Mouse (Mus musculus) limb, embryonic 12.5 days (tissue): ENCODE results near the gene Rap1gds1. TPM values are rescaled to one million over a fixed set of nuclear protein-coding genes. Genes with fewer than 3 reads are reported as not detected.
A peak's percentile ranks its signal among the peaks of the same experiment; 100 is the strongest.

Experiments
- ATAC-seq: fragments of 200-750 bp; cut with Nextera tagmentation; 2 replicates; pipeline ENCODE4 v1.8.0; 2017; ENCODE audit warnings: low read depth, moderate TSS enrichment; ENCODE audit not compliant: insufficient number of reproducible peaks, insufficient read depth, low FRiP score, low TSS enrichment
- H3K27ac ChIP-seq: fragments of 300-500 bp; sonication (generic); 2 replicates; pipeline ENCODE4 v1.5.1; 2016; ENCODE audit warnings: mild to moderate bottlenecking, moderate library complexity
- H3K27me3 ChIP-seq: fragments of 300-500 bp; sonication (generic); 2 replicates; pipeline ENCODE4 v1.6.1; 2016; ENCODE audit warnings: mild to moderate bottlenecking, moderate library complexity
- H3K36me3 ChIP-seq: fragments of 300-500 bp; sonication (generic); 2 replicates; pipeline ENCODE4 v1.6.1; 2016; ENCODE audit warnings: mild to moderate bottlenecking, moderate library complexity
- H3K4me1 ChIP-seq: fragments of 300-500 bp; sonication (generic); replicated peaks from 2 replicates; pipeline ENCODE4 v1.6.1; 2016
- H3K4me2 ChIP-seq: fragments of 300-500 bp; sonication (generic); 2 replicates; pipeline ENCODE4 v1.6.1; 2016; ENCODE audit warnings: mild to moderate bottlenecking, moderate library complexity
- H3K4me3 ChIP-seq: fragments of 300-500 bp; sonication (generic); replicated peaks from 2 replicates; pipeline ENCODE4 v1.5.1; 2016; ENCODE audit warnings: mild to moderate bottlenecking
- H3K9ac ChIP-seq: fragments of 300-500 bp; sonication (generic); replicated peaks from 2 replicates; pipeline ENCODE4 v1.6.1; 2016; ENCODE audit warnings: mild to moderate bottlenecking, moderate library complexity
- H3K9me3 ChIP-seq: fragments of 300-500 bp; sonication (generic); 2 replicates; pipeline ENCODE4 v1.6.1; 2016; ENCODE audit warnings: mild to moderate bottlenecking, moderate library complexity
- WGBS: fragments of 180-500 bp; shearing (Covaris S2); methylation state at CpG from one replicate; pipeline ENCODE4 v1.1.7; 2016; 5-methylcytosine and 5-hydroxymethylcytosine counted together
- polyA plus RNA-seq: library from polyadenylated mRNA; unstranded; fragments of >200 nt; fragmentation: Nextera tagmentation; extraction: Ambion mirVana; gene quantifications from 2 replicates; pipeline ENCODE4 v1.2.1, GENCODE M21; 2016

Gene Rap1gds1
- polyA plus RNA-seq, 1 experiment from 2014 or later: 52.3 TPM

DNA sequence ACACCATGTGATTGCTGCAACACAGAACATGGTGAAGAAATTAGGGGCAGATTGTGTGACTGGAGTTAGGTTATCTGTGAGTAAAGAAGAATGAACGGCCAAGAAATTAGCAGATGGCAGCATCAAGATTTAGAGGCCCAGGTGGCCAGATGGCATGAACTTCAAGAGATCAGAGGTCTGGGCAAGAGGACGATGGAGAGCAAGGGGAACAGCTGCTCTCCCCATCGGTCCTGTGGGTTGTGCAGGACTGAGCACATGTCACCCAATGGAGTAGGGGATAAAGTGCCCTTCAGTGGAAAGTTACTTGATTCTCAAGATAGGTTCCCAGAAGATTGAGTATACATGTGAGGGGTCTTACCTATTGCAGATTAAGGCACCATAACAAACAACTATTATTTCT, 13.5 kb upstream of the Rap1gds1 start:
- no peaks in the 10 kb centered on the region for H3K36me3 ChIP-seq
- WGBS: 72% methylated on average over 3 of the region's 3 CpGs
- H3K4me3 ChIP-seq: no peak overlapping the region
- H3K4me1 ChIP-seq: no peaks in the 10 kb centered on the region
- H3K27ac ChIP-seq: no peak overlapping the region
- no peaks in the 10 kb centered on the region for H3K27me3 ChIP-seq
- H3K9ac ChIP-seq: no peak overlapping the region
- no peak for ATAC-seq
- H3K9me3 ChIP-seq: peaks cover 18% of the 10 kb centered on the region
- H3K4me2 ChIP-seq: no peak overlapping the region

DNA sequence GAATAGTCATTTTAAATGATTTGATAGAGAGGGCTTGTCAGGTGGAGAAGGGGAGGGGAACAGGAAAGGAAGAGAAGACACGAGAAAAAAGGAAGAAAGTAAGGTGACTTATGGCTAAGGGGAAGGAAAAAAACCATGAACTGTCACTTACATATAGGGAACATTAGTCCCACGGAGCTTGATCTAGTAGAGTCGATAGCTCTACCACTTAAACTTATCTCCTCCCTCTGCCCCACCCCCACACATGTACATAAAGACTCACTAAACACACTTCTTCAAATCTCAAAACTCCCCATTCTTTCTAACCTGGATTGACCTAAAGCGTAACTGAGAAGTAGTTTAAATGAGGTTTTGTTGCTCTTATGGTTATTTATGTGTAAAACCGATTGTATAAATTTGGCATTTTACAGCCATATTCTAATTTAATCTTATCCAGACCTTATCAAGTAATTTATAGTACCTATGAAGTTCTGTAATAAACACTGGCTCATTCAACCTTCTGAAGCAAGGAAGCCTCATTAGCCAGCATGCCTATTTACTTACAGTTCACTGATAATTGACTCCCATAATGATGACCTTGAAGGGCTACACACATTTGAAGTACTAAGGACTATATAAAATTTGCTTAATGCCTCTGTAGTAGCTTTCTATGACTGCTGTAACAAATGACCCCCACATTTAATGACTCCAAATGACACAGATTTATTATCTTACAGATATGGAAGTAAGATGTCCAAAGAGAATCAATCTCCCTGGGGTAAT, 9.0 kb upstream of the Rap1gds1 start:
- Histone ChIP-seq H3K27me3 (no peaks in the 10 kb centered on the region), H3K9ac (no peak overlapping the region), H3K4me3 (no peak overlapping the region), H3K4me2 (no peak overlapping the region), H3K9me3 (peaks cover 10% of the 10 kb centered on the region), H3K4me1 (no peaks in the 10 kb centered on the region), H3K27ac (no peak overlapping the region), H3K36me3 (no peaks in the 10 kb centered on the region)
- WGBS: 67% methylated on average over 5 of the region's 5 CpGs
- no peak for ATAC-seq

DNA sequence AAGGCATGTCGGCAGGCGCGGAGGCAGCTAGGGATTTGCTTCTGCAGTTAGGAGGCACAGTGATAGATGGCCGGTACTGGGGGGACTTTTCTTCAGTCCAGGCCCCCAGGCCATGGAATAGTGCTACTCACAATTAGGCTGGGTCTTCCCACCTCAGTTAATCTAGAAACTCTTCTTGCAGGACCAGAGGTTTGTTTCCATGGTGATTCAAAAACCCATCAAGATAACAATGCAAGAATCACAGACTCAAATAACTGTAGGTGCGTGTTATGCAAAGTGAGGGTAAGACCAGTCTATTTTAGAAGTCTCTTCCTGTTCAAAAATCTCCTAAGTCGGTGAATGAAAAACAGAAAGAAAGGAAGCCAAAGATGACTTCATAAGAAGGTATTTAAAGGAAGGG, 4.8 kb upstream of the Rap1gds1 start:
- Histone ChIP-seq H3K27me3 (no peaks in the 10 kb centered on the region), H3K36me3 (no peaks in the 10 kb centered on the region), H3K4me3 (no peak overlapping the region), H3K9me3 (no peaks in the 10 kb centered on the region), H3K9ac (no peak overlapping the region), H3K4me2 (no peak overlapping the region), H3K4me1 (peaks cover 7% of the 10 kb centered on the region; the same call in 1 of the 2 replicates), H3K27ac (no peak overlapping the region)
- 92% methylated on average over 6 of the region's 6 CpGs for WGBS
- no peak for ATAC-seq

GRCm38 (mm10) chr3:139078010-139078409, 3.0 kb upstream of the Rap1gds1 start:
- no peak for ATAC-seq
- WGBS: 84% methylated on average over 3 of the region's 3 CpGs
- no peaks in the 10 kb centered on the region for H3K36me3 ChIP-seq
- no peaks in the 10 kb centered on the region for H3K9me3 ChIP-seq
- H3K27ac ChIP-seq: no peak overlapping the region
- H3K27me3 ChIP-seq: no peaks in the 10 kb centered on the region
- H3K4me1 ChIP-seq: peaks cover 7% of the 10 kb centered on the region; the same call in 1 of the 2 replicates
- H3K9ac ChIP-seq: no peak overlapping the region
- no peak overlapping the region for H3K4me3 ChIP-seq
- no peak overlapping the region for H3K4me2 ChIP-seq

DNA sequence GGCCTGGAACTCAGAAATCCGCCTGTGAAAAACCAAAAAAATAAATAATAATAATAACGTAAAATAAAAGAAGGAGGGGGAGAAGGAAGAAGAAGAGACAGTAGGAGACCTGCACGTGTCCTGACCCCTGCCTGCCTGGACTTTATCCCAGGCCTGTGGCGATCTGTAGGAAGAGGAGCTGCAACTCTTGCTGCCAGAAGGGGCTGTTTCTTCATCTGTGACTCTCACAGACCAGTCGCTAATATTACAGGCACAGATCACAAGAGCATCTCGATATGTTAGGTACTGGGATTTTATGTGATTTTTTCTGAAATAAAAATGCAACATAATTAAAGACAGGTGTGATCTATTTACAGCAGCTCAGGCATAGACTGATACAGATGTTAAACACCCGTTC, 1.1 kb upstream of the Rap1gds1 start:
- peak overlapping the region; percentile 79; the same call in 1 of the 2 replicates for H3K9ac ChIP-seq
- H3K27ac ChIP-seq: no peak overlapping the region
- H3K4me3 ChIP-seq: peak overlapping the region; percentile 88
- no peaks in the 10 kb centered on the region for H3K36me3 ChIP-seq
- H3K4me2 ChIP-seq: peak overlapping the region; percentile 85
- H3K27me3 ChIP-seq: no peaks in the 10 kb centered on the region
- ATAC-seq: no peak
- H3K4me1 ChIP-seq: peaks cover 10% of the 10 kb centered on the region; the same call in 1 of the 2 replicates
- no peaks in the 10 kb centered on the region for H3K9me3 ChIP-seq
- WGBS: 2% methylated on average over 7 of the region's 7 CpGs

- H3K9me3 ChIP-seq: no peaks in the 10 kb centered on the region
- peaks cover 10% of the 10 kb centered on the region; the same call in 1 of the 2 replicates for H3K4me1 ChIP-seq
- H3K9ac ChIP-seq: peak overlapping the region; percentile 79
- peak; percentile 99 for ATAC-seq
- peak overlapping the region; percentile 89 for H3K27ac ChIP-seq
- WGBS: under 1% methylated on average over 53 of the region's 72 CpGs
- peak overlapping the region; percentile 85 for H3K4me2 ChIP-seq
- H3K36me3 ChIP-seq: no peaks in the 10 kb centered on the region
- H3K27me3 ChIP-seq: no peaks in the 10 kb centered on the region
- peak overlapping the region; percentile 88 for H3K4me3 ChIP-seq
Observed at GRCm38 (mm10) chr3:139075333-139076058, 495 bp upstream of the Rap1gds1 start.

- H3K4me1 ChIP-seq: peaks cover 20% of the 10 kb centered on the region; the same call in 1 of the 2 replicates
- 4% methylated on average over 12 of the region's 12 CpGs for WGBS
- no peaks in the 10 kb centered on the region for H3K9me3 ChIP-seq
- peak overlapping the region; percentile 98 for H3K27ac ChIP-seq
- ATAC-seq: no peak
- peak overlapping the region; percentile 88 for H3K4me3 ChIP-seq
- H3K36me3 ChIP-seq: no peaks in the 10 kb centered on the region
- H3K27me3 ChIP-seq: no peaks in the 10 kb centered on the region
- H3K9ac ChIP-seq: peak overlapping the region; percentile 92
- peak overlapping the region; percentile 67 for H3K4me2 ChIP-seq
Observed at GRCm38 (mm10) chr3:139073801-139074483, 1.1 kb downstream of the Rap1gds1 start.

DNA sequence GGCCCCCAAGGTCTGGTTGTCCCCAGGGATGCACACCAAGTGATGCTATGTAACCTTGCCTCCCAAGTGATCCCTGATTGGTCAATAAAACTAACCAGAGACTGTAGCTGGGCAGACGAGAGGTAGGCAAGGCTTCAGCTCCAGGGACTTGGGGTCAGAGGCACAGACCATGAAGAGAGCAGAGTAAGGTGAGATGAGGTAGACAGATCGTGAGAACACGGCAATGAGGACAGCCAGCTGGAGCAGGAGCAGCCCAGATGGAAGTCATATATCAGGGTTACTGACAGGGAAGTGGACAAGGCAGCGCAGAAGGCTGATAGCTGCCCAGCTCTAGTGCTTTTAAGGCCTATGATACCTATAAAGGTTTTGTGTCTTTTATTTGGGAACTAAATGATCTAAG, 5.5 kb downstream of the Rap1gds1 start:
- Histone ChIP-seq H3K4me1 (peaks cover 13% of the 10 kb centered on the region; the same call in 1 of the 2 replicates), H3K36me3 (no peaks in the 10 kb centered on the region), H3K27ac (no peak overlapping the region), H3K9ac (no peak overlapping the region), H3K4me3 (no peak overlapping the region), H3K9me3 (no peaks in the 10 kb centered on the region), H3K4me2 (no peak overlapping the region), H3K27me3 (no peaks in the 10 kb centered on the region)
- no peak for ATAC-seq
- 17% methylated on average over 4 of the region's 4 CpGs for WGBS

- Histone ChIP-seq H3K9ac (no peak overlapping the region), H3K27me3 (no peaks in the 10 kb centered on the region), H3K27ac (no peak overlapping the region), H3K9me3 (no peaks in the 10 kb centered on the region), H3K4me2 (no peak overlapping the region), H3K4me1 (no peaks in the 10 kb centered on the region), H3K4me3 (no peak overlapping the region), H3K36me3 (0 out of 2 replicates have a peak, but pooled peaks cover 4% of the 10 kb centered on the region)
- whole genome bisulfite sequencing: 95% methylated on average over 9 of the region's 9 CpGs
- ATAC-seq: no peak
Observed at GRCm38 (mm10) chr3:139064076-139064475, 10.9 kb downstream of the Rap1gds1 start.

- no peak overlapping the region for H3K9ac ChIP-seq
- H3K9me3 ChIP-seq: no peaks in the 10 kb centered on the region
- no peak overlapping the region for H3K4me2 ChIP-seq
- no peaks in the 10 kb centered on the region for H3K4me1 ChIP-seq
- H3K36me3 ChIP-seq: 0 out of 2 replicates have a peak, but pooled peaks cover 4% of the 10 kb centered on the region
- no peak overlapping the region for H3K4me3 ChIP-seq
- no peaks in the 10 kb centered on the region for H3K27me3 ChIP-seq
- no peak for ATAC-seq
- no peak overlapping the region for H3K27ac ChIP-seq
- WGBS: 92% methylated on average over 3 of the region's 3 CpGs
Observed at GRCm38 (mm10) chr3:139062088-139062487, 12.9 kb downstream of the Rap1gds1 start.
